8 mouse cellular contexts compared by ENCODE assay signal in the genomic region with DNA sequence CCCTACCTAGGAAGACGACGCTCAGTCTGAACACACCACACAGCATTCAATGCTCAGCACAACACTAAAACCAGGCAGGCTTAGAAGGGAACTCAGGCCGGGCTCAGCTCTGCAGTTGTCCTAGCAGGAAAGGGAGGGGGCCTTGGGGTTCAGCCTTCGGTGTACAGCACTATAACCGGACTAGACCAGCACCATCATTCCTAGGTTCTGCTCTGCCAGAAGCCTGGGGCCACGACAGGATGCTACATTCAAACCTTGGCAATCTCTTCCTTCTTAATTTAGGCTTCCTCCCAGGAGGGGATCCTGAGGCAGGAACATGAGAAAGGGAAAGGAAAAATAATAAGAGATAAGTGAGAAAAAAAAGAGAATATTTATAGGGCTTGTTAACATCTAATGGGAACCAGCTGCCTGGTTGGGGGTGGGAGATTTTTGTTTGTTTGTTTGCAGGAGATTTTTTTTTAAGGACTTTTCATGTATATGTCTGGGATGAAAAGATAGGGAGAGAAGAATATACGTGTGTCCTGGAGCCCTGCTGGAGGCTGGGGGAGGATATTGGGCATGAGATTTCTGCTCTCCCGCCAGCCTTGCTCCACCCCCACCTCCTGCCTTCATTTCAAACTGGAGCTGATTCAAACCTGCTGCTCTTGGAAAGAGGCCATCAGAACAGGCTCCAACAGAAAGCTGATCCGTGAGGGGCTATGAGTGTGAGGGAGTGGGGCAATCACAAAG.
DNase-seq lines count a peak whose midpoint lies in the region; ATAC-seq and TF ChIP-seq lines count a peak whose summit lies in the region.

No protein-coding gene starts in this region.

- peak; percentile 80 for ATAC-seq in frontal cortex, adult (ENCODE audit: low TSS enrichment)
- ATAC-seq in heart, embryonic 11.5 days (replicated peaks; ENCODE audit: insufficient number of reproducible peaks, low FRiP score, low TSS enrichment), result peak; percentile 58; the same call in 1 of the 2 replicates
- peak; percentile 80 for ATAC-seq in limb, embryonic 12.5 days (ENCODE audit: insufficient number of reproducible peaks, insufficient read depth, low FRiP score, low TSS enrichment, low read depth)
- ATAC-seq in neural tube, embryonic 15.5 days (ENCODE audit: low FRiP score), result peak; percentile 75
- no peak for ATAC-seq in activated CD4-positive, CD25-positive, alpha-beta regulatory T cell, adult 4 months

- peaks cover 20% of the 10 kb centered on the region for H3K4me1 ChIP-seq in embryonic fibroblast, embryonic 13.5 days (ENCODE audit: control insufficient read depth, insufficient read depth, low read length)
- 0 out of 2 replicates have a peak, but pooled peaks cover 4% of the 10 kb centered on the region for H3K4me1 ChIP-seq in heart, embryonic 11.5 days (ENCODE audit: control insufficient read depth, insufficient read depth, low read length)
- peaks cover 57% of the 10 kb centered on the region for H3K4me1 ChIP-seq in limb, embryonic 12.5 days (replicated peaks)
- H3K4me1 ChIP-seq in neural tube, embryonic 15.5 days, result peaks cover 13% of the 10 kb centered on the region

- no peak for DNase-seq in frontal cortex, postnatal 25 days (ENCODE audit: low spot score in 2 of 2)
- DNase-seq in kidney, adult 8-10 months, result peak; percentile 14 to 20

- no peak overlapping the region; the same call in 1 of the 2 replicates for H3K4me2 ChIP-seq in heart, embryonic 11.5 days
- peak overlapping the region; percentile 37 for H3K4me2 ChIP-seq in limb, embryonic 12.5 days
- H3K4me2 ChIP-seq in neural tube, embryonic 15.5 days, result peak overlapping the region; percentile 30

- H3K4me3 ChIP-seq in embryonic fibroblast, embryonic 13.5 days (ENCODE audit: insufficient read depth, low read length), result no peak overlapping the region
- H3K4me3 ChIP-seq in heart, embryonic 11.5 days (ENCODE audit: low read depth, low read length), result no peak overlapping the region
- no peak overlapping the region for H3K4me3 ChIP-seq in limb, embryonic 12.5 days (replicated peaks)
- no peak overlapping the region for H3K4me3 ChIP-seq in neural tube, embryonic 15.5 days (replicated peaks)

- H3K27ac ChIP-seq in embryonic fibroblast, embryonic 13.5 days (ENCODE audit: insufficient read depth, low read length), result peak overlapping the region; percentile 51
- H3K27ac ChIP-seq in heart, embryonic 11.5 days (ENCODE audit: low read depth, low read length), result peak overlapping the region; percentile 66
- peak overlapping the region; percentile 97 for H3K27ac ChIP-seq in limb, embryonic 12.5 days
- H3K27ac ChIP-seq in neural tube, embryonic 15.5 days (replicated peaks), result peak overlapping the region; percentile 68

- no peak overlapping the region for H3K9ac ChIP-seq in heart, embryonic 11.5 days (ENCODE audit: low read depth, low read length)
- peak overlapping the region; percentile 34; the same call in 1 of the 2 replicates for H3K9ac ChIP-seq in limb, embryonic 12.5 days (replicated peaks)
- peak overlapping the region; percentile 28; the same call in 1 of the 2 replicates for H3K9ac ChIP-seq in neural tube, embryonic 15.5 days (replicated peaks)

- TF ChIP-seq CTCF in embryonic fibroblast, embryonic 13.5 days (IDR thresholded peaks at IDR 0.05; ENCODE audit: borderline replicate concordance, insufficient read depth, low read length), result no peak

- no peaks in the 10 kb centered on the region for H3K36me3 ChIP-seq in heart, embryonic 11.5 days (ENCODE audit: control insufficient read depth, insufficient read depth, low read length)
- H3K36me3 ChIP-seq in limb, embryonic 12.5 days, result no peaks in the 10 kb centered on the region
- H3K36me3 ChIP-seq in neural tube, embryonic 15.5 days, result no peaks in the 10 kb centered on the region

- no peaks in the 10 kb centered on the region for H3K27me3 ChIP-seq in heart, embryonic 11.5 days (ENCODE audit: control insufficient read depth, insufficient read depth, low read length)
- H3K27me3 ChIP-seq in limb, embryonic 12.5 days, result no peaks in the 10 kb centered on the region
- no peaks in the 10 kb centered on the region for H3K27me3 ChIP-seq in neural tube, embryonic 15.5 days (replicated peaks)

- H3K9me3 ChIP-seq in heart, embryonic 11.5 days (replicated peaks; ENCODE audit: control insufficient read depth, low read length), result no peaks in the 10 kb centered on the region
- no peaks in the 10 kb centered on the region for H3K9me3 ChIP-seq in limb, embryonic 12.5 days
- no peaks in the 10 kb centered on the region for H3K9me3 ChIP-seq in neural tube, embryonic 15.5 days (replicated peaks)

- WGBS in heart, embryonic 11.5 days (ENCODE audit: insufficient replicate concordance), result 28% methylated on average over 9 of the region's 9 CpGs
- 10% methylated on average over 9 of the region's 9 CpGs for WGBS in limb, embryonic 12.5 days
- WGBS in neural tube, embryonic 15.5 days, result 18% methylated on average over 9 of the region's 9 CpGs

- no peak for TF ChIP-seq POLR2A in embryonic fibroblast, embryonic 13.5 days (IDR thresholded peaks at IDR 0.05; ENCODE audit: low read depth, low read length)

Comparison
In these comparisons a context has a peak if more than half of its experiments do, and no peak if none do; other contexts are left out.
1. DNase-seq: peak in kidney, adult 8-10 months (2 of 2); none in frontal cortex, postnatal 25 days (0 of 2).
2. Peak in every context shown above with its lines, with median percentiles within 50 percentile points of each other: H3K27ac ChIP-seq.